Mouse (Mus musculus): Measurements from ENCODE around the gene Fam174b. TPM values are rescaled to one million over a fixed set of nuclear protein-coding genes. Genes with fewer than 3 reads are reported as not detected.

Fam174b gene
- polyA plus RNA-seq, 1 experiment from 2014 or later, result 26.3 TPM

GRCm38 (mm10) chr7:73753598-73753997 is 13.5 kb downstream of the Fam174b start:
- no peak overlapping the region for H3K4me2 ChIP-seq
- H3K4me1 ChIP-seq (replicated peaks), result peaks cover 13% of the 10 kb centered on the region
- ATAC-seq (ENCODE audit: low read depth), result no peak
- no peaks in the 10 kb centered on the region for H3K36me3 ChIP-seq
- H3K9ac ChIP-seq, result no peak overlapping the region
- WGBS, result 82% methylated on average over 1 of the region's 1 CpGs
- H3K27ac ChIP-seq (replicated peaks), result no peak overlapping the region
- no peak overlapping the region for H3K4me3 ChIP-seq
- no peaks in the 10 kb centered on the region for H3K27me3 ChIP-seq
- H3K9me3 ChIP-seq, result no peaks in the 10 kb centered on the region; the same call in 1 of the 2 replicates

DNA sequence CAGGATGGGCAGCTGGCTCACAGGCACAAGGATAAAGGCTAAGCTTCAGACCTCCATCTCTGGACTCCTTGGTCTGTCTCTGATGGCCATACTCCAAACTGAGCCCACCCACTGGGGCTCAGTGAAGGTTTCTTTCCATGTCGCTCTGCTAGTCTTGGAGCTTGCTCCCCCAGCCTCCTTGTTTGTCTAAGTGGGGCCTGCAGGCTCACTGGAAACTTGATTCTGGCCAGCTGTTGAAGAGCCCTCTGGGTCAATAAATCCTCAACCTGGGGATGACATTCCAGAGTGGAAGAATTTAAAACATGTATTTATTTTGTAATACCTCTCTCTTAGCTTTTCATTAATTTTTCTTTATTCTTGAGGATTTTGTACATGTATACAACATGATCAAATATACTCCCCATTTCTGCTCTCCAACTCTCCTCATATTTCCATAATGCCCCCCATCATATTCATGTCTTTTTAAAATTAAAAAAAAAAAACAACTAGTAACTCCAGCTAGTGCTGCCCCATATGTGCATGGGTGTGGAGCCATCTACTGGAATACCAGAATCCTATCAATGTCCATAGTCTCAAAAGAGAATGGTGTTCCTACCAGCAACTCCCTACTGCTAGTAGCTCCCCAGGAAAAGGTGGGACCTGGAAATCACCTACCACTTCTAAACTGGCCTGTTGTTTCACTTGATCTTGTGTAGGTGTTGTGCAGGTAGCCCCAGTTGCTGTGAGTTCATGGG is 15.4 kb downstream of the Fam174b start:
- Histone ChIP-seq H3K36me3 (no peaks in the 10 kb centered on the region), H3K9ac (no peak overlapping the region), H3K4me1 (replicated peaks) (peaks cover 13% of the 10 kb centered on the region), H3K27me3 (no peaks in the 10 kb centered on the region), H3K9me3 (no peaks in the 10 kb centered on the region; the same call in 1 of the 2 replicates), H3K4me2 (no peak overlapping the region), H3K27ac (replicated peaks) (no peak overlapping the region), H3K4me3 (no peak overlapping the region)
- 70% methylated on average over 1 of the region's 1 CpGs for WGBS
- no peak for ATAC-seq (ENCODE audit: low read depth)

DNA sequence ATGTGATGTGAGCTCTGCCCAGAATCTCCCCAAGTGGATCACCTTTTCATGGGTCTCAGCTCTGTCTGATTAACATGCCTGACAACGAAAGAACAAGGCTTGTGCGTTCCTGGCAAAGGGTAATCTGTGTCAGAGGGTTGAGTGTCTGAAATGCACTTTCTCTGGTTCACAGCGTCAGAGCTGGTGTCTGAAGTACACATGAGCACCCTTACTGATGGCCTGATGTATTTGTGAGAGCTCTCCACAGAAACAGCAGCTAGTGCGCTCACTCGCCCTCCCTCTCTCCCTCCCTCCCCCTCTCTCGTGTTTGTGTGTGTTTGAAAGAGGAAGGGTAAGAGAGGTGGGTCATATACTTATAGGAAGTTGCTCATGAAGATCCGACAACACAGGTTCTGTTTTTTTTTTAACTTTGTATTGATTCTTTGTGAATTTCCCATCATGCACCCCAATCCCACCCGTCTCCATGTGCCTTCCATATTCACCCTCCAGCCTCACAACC is 21.6 kb downstream of the Fam174b start:
- no peak for ATAC-seq (ENCODE audit: low read depth)
- Histone ChIP-seq H3K4me2 (no peak overlapping the region), H3K27ac (replicated peaks) (no peak overlapping the region), H3K36me3 (no peaks in the 10 kb centered on the region), H3K27me3 (no peaks in the 10 kb centered on the region), H3K4me1 (replicated peaks) (no peaks in the 10 kb centered on the region), H3K4me3 (no peak overlapping the region), H3K9me3 (no peaks in the 10 kb centered on the region), H3K9ac (no peak overlapping the region)
- 86% methylated on average over 8 of the region's 8 CpGs for WGBS

GRCm38 (mm10) chr7:73764679-73765078 is 24.6 kb downstream of the Fam174b start:
- no peaks in the 10 kb centered on the region for H3K27me3 ChIP-seq
- H3K27ac ChIP-seq (replicated peaks), result no peak overlapping the region
- 91% methylated on average over 5 of the region's 5 CpGs for WGBS
- ATAC-seq (ENCODE audit: low read depth), result no peak
- no peak overlapping the region for H3K4me3 ChIP-seq
- no peak overlapping the region for H3K4me2 ChIP-seq
- H3K9me3 ChIP-seq, result no peaks in the 10 kb centered on the region
- 0 out of 2 replicates have a peak, but pooled peaks cover 3% of the 10 kb centered on the region for H3K36me3 ChIP-seq
- no peaks in the 10 kb centered on the region for H3K4me1 ChIP-seq (replicated peaks)
- no peak overlapping the region for H3K9ac ChIP-seq

- Histone ChIP-seq H3K4me1 (replicated peaks) (no peaks in the 10 kb centered on the region), H3K9me3 (no peaks in the 10 kb centered on the region), H3K4me3 (no peak overlapping the region), H3K27me3 (no peaks in the 10 kb centered on the region), H3K27ac (replicated peaks) (no peak overlapping the region), H3K9ac (no peak overlapping the region), H3K4me2 (no peak overlapping the region), H3K36me3 (0 out of 2 replicates have a peak, but pooled peaks cover 3% of the 10 kb centered on the region)
- WGBS, result 89% methylated on average over 7 of the region's 7 CpGs
- ATAC-seq (ENCODE audit: low read depth), result no peak
These were observed 25.2 kb downstream of the Fam174b start for GRCm38 (mm10) chr7:73765186-73765903.

DNA sequence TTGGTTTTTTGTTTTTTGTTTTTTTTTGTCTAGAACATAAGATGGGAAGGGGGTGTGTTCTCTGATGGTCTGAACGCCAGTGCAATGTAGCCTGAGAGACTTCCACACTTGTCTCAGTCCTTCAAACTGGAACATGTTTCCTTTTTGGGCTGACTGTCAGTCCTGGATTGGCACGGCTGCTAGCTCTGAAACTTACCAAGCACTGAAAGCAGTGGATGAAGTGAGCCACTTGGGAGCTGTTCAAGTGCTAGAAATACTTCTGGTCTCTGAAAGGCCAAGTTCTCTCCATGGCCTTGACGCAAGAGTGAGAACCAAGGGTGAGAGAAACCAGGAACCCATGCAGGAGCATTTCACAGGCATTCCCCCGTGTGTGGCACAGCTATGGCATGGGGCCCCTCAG is 29.1 kb downstream of the Fam174b start:
- no peaks in the 10 kb centered on the region for H3K27me3 ChIP-seq
- no peak overlapping the region for H3K4me3 ChIP-seq
- peaks cover 7% of the 10 kb centered on the region for H3K4me1 ChIP-seq (replicated peaks)
- H3K4me2 ChIP-seq, result no peak overlapping the region
- 92% methylated on average over 4 of the region's 4 CpGs for WGBS
- no peak overlapping the region for H3K27ac ChIP-seq (replicated peaks)
- H3K9me3 ChIP-seq, result no peaks in the 10 kb centered on the region
- no peak overlapping the region for H3K9ac ChIP-seq
- H3K36me3 ChIP-seq, result 0 out of 2 replicates have a peak, but pooled peaks cover 3% of the 10 kb centered on the region
- ATAC-seq (ENCODE audit: low read depth), result no peak

DNA sequence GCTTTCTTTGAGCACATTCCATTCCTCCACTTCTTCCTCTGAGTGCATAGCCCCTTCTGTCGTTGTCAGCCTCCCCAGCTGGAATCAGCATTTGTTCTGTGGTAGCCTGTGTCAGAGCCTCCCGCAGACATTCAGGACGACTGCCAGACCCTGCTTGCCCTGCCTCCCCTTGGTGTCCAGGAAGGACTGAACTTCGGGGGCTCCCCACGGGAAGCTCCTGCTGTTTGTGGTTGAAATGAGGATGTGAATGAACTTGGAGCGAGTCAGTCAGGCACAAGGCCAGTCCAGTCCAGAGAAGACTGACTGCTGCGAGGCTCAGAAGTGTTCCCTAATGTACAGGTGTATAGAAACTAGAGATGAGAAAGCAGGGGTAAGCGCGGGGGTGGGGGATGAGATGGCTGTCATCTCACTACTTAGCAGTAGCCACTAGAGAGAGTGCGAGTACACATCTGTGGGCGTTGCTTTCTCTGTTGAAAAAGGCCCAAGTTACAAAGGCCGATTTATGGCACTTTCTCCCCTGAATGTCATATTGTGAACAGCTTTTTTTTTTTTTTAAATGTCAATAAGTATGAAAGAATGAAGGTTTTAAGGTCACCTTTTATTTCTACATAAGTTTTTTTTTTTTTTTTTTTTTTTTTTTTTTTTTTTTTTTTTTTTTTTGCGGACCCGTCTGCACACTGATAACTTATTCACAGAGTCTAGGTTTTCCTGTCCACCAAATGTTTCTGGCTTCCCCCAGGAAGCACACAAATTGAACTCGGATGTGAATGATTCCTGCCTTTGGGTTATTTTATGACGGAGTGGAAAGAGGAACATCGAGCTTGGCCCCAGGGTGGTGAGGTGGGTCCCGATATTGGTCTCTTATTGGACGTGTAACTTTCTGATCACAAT is 31.5 kb downstream of the Fam174b start:
- Histone ChIP-seq H3K9me3 (no peaks in the 10 kb centered on the region), H3K27ac (replicated peaks) (no peak overlapping the region), H3K4me2 (peak overlapping the region; percentile 15; the same call in 1 of the 2 replicates), H3K4me3 (no peak overlapping the region), H3K36me3 (0 out of 2 replicates have a peak, but pooled peaks cover 3% of the 10 kb centered on the region), H3K27me3 (no peaks in the 10 kb centered on the region), H3K9ac (no peak overlapping the region), H3K4me1 (replicated peaks) (peaks cover 7% of the 10 kb centered on the region)
- 42% methylated on average over 19 of the region's 19 CpGs for WGBS
- ATAC-seq (ENCODE audit: low read depth), result no peak

DNA sequence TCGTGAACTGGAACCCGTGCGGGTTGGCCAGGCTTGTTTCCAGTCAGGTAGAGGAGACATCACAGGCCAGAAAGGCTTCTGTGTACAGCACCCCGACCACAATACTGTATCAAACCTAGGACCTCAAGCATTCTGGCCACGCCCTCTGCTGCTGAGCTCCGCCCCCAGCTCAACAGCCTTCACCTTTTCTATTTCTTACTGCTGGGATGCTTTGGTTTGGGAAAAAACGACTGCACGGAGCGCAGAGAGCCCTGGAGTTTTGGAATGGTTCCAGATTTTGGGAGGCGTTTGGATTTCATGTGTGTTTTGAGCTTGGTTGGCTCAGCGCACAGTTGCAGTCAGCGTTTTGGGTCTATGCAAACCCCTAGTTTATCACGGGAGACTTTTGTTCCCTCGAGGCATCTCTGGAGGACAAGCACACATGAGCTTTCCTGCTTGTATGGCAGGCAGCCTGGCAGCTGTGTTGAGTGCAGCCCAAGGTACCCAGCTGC is 32.2 kb downstream of the Fam174b start:
- Histone ChIP-seq H3K36me3 (0 out of 2 replicates have a peak, but pooled peaks cover 3% of the 10 kb centered on the region), H3K4me2 (0 out of 2 replicates have a peak overlapping the region, but pooled peaks have one; percentile 1), H3K27me3 (no peaks in the 10 kb centered on the region), H3K9me3 (no peaks in the 10 kb centered on the region), H3K9ac (no peak overlapping the region), H3K4me3 (no peak overlapping the region), H3K27ac (replicated peaks) (no peak overlapping the region), H3K4me1 (replicated peaks) (peaks cover 7% of the 10 kb centered on the region)
- 63% methylated on average over 14 of the region's 14 CpGs for WGBS
- ATAC-seq (ENCODE audit: low read depth), result no peak

DNA sequence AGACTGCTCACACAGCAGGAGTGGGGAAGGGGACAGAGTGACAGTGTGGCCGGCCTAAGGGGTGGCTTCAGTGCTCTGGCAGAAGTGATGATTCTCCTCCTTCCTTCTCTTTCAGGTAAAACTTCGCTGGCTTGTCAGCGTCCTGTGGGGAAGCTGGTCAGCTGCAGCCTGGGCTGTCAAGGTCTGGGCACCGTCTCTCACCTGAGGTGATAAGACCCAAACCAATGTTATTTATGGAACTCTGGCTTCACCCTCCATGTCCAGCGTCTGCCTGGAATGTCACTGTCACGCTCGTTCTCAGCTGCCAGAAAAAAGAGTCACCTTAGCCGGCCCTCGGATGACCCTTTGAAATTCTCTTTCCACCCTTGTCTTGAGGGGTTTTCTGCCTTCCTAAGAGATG is 34.7 kb downstream of the Fam174b start:
- Histone ChIP-seq H3K4me1 (replicated peaks) (peaks cover 7% of the 10 kb centered on the region), H3K27ac (replicated peaks) (no peak overlapping the region), H3K9ac (no peak overlapping the region), H3K27me3 (no peaks in the 10 kb centered on the region), H3K4me2 (no peak overlapping the region), H3K4me3 (no peak overlapping the region), H3K9me3 (no peaks in the 10 kb centered on the region), H3K36me3 (no peaks in the 10 kb centered on the region)
- WGBS, result 84% methylated on average over 9 of the region's 9 CpGs
- ATAC-seq (ENCODE audit: low read depth), result no peak

DNA sequence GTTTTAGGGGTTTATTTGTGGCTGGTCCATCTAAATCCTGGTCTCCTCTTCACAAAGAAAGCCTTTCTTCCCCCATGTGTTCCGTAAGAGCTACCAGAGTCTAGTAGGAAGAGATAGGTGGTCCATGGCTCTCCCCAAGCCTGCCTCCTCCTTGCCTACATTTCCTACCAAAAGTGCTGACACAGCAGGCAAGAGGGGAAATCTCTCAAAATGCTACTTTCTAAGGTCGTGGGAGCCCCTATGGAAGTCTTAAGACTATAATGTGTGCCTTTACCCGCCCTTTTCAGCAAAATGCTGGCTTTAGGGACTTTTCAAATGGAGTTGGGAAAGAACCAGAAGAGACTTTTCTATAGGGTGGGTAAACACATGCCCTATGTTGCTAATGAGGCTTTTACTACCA is 37.7 kb downstream of the Fam174b start:
- Histone ChIP-seq H3K27me3 (no peaks in the 10 kb centered on the region), H3K9ac (no peak overlapping the region), H3K9me3 (no peaks in the 10 kb centered on the region), H3K4me1 (replicated peaks) (no peaks in the 10 kb centered on the region), H3K27ac (replicated peaks) (no peak overlapping the region), H3K4me3 (no peak overlapping the region), H3K36me3 (no peaks in the 10 kb centered on the region), H3K4me2 (no peak overlapping the region)
- WGBS, result 78% methylated on average over 3 of the region's 3 CpGs
- no peak for ATAC-seq (ENCODE audit: low read depth)

- Histone ChIP-seq H3K9ac (no peak overlapping the region), H3K27me3 (no peaks in the 10 kb centered on the region), H3K4me2 (no peak overlapping the region), H3K27ac (replicated peaks) (no peak overlapping the region), H3K36me3 (no peaks in the 10 kb centered on the region), H3K4me1 (replicated peaks) (no peaks in the 10 kb centered on the region), H3K9me3 (no peaks in the 10 kb centered on the region), H3K4me3 (no peak overlapping the region)
- 88% methylated on average over 4 of the region's 4 CpGs for WGBS
- no peak for ATAC-seq (ENCODE audit: low read depth)
These were observed 44.8 kb downstream of the Fam174b start for GRCm38 (mm10) chr7:73784736-73785428.
